Mouse (Mus musculus): ENCODE measurements around the gene Ctbp2. TPM values are rescaled to one million over a fixed set of nuclear protein-coding genes. Genes with fewer than 3 reads are reported as not detected.

Gene Ctbp2
- 80.3 and 87.4 TPM in 2 replicates for polyA plus RNA-seq (2015; fragmentation: Nextera tagmentation; extraction: Ambion mirVana)

GRCm38 (mm10) chr7:133123999-133124700 lies at the start of gene Ctbp2:
TSS of gene Ctbp2 (minus strand) at chr7:133124354.
- ATAC-seq (replicated peaks) = peak; percentile 71
- Histone ChIP-seq H3K36me3 (no peaks in the 10 kb centered on the region), H3K9ac (replicated peaks) (peak within 1 kb of the TSS; percentile 97), H3K9me3 (no peaks in the 10 kb centered on the region), H3K27ac (replicated peaks) (peak within 1 kb of the TSS; percentile 96), H3K4me2 (replicated peaks) (peak within 1 kb of the TSS; percentile 99), H3K4me3 (peak within 1 kb of the TSS; percentile 97), H3K27me3 (no peaks in the 10 kb centered on the region), H3K4me1 (peaks cover 32% of the 10 kb centered on the region)
- under 1% methylated on average over 58 of the region's 59 CpGs for WGBS

- Histone ChIP-seq H3K27ac (replicated peaks) (no peak overlapping the region), H3K4me1 (no peaks in the 10 kb centered on the region), H3K4me2 (replicated peaks) (no peak overlapping the region), H3K9ac (replicated peaks) (no peak overlapping the region), H3K4me3 (no peak overlapping the region), H3K27me3 (no peaks in the 10 kb centered on the region), H3K36me3 (no peaks in the 10 kb centered on the region), H3K9me3 (no peaks in the 10 kb centered on the region)
- 86% methylated on average over 4 of the region's 4 CpGs for WGBS
- no peak for ATAC-seq (replicated peaks)
Observed at GRCm38 (mm10) chr7:133171403-133172032, 47.4 kb upstream of the Ctbp2 start.

- no peak overlapping the region for H3K27ac ChIP-seq (replicated peaks)
- H3K9ac ChIP-seq (replicated peaks) = no peak overlapping the region
- H3K27me3 ChIP-seq = no peaks in the 10 kb centered on the region
- 80% methylated on average over 3 of the region's 3 CpGs for WGBS
- no peak overlapping the region for H3K4me2 ChIP-seq (replicated peaks)
- no peak for ATAC-seq (replicated peaks)
- H3K4me3 ChIP-seq = no peak overlapping the region
- no peaks in the 10 kb centered on the region for H3K9me3 ChIP-seq
- no peaks in the 10 kb centered on the region for H3K36me3 ChIP-seq
- peaks cover 5% of the 10 kb centered on the region; the same call in 1 of the 2 replicates for H3K4me1 ChIP-seq
Observed at GRCm38 (mm10) chr7:133168928-133169327, 44.8 kb upstream of the Ctbp2 start.

DNA sequence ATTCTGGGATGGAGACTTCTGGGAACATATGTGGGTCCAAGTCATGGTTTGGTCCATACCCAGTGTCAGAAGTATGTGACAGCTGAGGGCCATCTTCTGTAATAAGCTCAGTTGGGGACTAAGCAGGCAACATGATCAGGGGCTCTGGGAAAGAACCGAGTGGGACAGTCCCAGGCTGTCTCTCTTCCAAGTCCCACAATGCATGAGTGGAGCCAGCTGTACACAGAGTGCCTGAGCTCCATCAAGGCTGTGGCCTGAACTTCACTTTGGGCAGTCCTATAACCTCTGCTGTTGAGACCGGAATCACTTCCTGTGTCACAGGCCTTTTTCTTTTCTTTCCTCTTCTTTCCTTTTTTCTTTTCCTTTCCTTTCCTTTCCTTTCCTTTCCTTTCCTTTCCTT lies 43.7 kb upstream of the Ctbp2 start:
- Histone ChIP-seq H3K9me3 (no peaks in the 10 kb centered on the region), H3K9ac (replicated peaks) (no peak overlapping the region), H3K36me3 (no peaks in the 10 kb centered on the region), H3K4me3 (no peak overlapping the region), H3K27me3 (no peaks in the 10 kb centered on the region), H3K27ac (replicated peaks) (no peak overlapping the region), H3K4me1 (peaks cover 5% of the 10 kb centered on the region; the same call in 1 of the 2 replicates), H3K4me2 (replicated peaks) (no peak overlapping the region)
- ATAC-seq (replicated peaks) = no peak
- 96% methylated on average over 2 of the region's 2 CpGs for WGBS

DNA sequence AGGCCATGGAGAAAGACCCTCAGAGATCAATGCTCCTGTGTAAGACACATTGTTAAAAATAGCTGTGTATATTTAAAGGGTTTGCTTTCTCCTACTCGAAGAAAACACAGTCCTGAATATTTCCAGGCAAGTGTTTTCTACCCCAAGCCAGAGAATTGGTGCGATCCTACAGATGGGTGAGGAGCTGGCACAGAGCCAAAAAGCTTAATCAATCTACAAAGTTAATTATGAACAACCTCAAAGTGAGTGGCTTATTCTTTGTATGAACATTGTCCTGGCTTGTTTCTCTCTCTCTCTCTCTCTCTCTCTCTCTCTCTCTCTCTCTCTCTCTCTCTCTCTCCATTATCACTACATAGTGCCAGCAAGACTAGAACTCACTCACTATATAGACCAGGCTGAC lies 40.6 kb upstream of the Ctbp2 start:
- Histone ChIP-seq H3K9ac (replicated peaks) (no peak overlapping the region), H3K4me2 (replicated peaks) (no peak overlapping the region), H3K36me3 (no peaks in the 10 kb centered on the region), H3K27me3 (no peaks in the 10 kb centered on the region), H3K4me1 (peaks cover 5% of the 10 kb centered on the region; the same call in 1 of the 2 replicates), H3K27ac (replicated peaks) (no peak overlapping the region), H3K4me3 (no peak overlapping the region), H3K9me3 (no peaks in the 10 kb centered on the region)
- ATAC-seq (replicated peaks) = no peak
- 38% methylated on average over 2 of the region's 2 CpGs for WGBS

DNA sequence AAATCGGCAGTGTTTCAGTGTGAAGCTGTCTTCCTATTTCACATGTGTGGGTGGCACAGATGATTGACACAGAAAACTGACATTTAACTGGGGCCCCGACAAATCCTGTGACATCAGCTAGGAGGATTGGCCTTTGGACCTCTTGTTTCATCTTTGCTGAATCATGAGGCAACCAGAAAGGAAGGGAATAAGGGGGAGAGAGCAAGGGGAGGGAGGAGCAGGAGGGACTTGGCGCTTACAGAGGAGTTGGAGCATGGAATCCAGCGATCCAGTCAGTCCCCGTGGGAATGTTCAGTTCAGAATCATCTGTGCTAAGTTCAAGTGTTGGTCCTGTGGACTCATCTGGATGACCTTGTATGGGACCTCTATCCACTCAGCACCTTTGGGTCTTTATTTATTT lies 38.9 kb upstream of the Ctbp2 start:
- Histone ChIP-seq H3K4me2 (replicated peaks) (no peak overlapping the region), H3K4me3 (no peak overlapping the region), H3K36me3 (no peaks in the 10 kb centered on the region), H3K27ac (replicated peaks) (no peak overlapping the region), H3K4me1 (peaks cover 5% of the 10 kb centered on the region; the same call in 1 of the 2 replicates), H3K9ac (replicated peaks) (no peak overlapping the region), H3K9me3 (no peaks in the 10 kb centered on the region), H3K27me3 (no peaks in the 10 kb centered on the region)
- ATAC-seq (replicated peaks) = no peak
- 65% methylated on average over 5 of the region's 5 CpGs for WGBS

DNA sequence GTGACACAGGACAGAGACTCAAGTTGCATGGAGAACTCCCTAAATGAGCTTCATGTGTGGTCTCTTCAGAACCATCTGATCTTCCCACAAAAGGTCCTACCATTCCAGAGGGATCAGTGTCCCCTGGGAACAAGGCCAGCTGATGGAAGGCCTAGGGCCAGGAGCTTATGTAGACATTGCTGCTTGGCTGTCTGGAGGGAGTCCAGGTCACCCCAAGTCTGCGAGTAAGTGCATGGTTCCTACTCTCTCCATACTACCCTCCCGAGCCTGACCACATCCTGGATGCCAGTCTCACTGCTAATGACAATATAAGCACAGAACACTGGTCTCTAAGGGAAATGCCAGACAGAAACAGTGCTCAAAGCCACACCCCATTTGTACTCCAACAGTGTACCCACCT lies 38.0 kb upstream of the Ctbp2 start:
- Histone ChIP-seq H3K9me3 (no peaks in the 10 kb centered on the region), H3K27me3 (no peaks in the 10 kb centered on the region), H3K9ac (replicated peaks) (no peak overlapping the region), H3K4me1 (peaks cover 5% of the 10 kb centered on the region; the same call in 1 of the 2 replicates), H3K36me3 (no peaks in the 10 kb centered on the region), H3K4me3 (no peak overlapping the region), H3K4me2 (replicated peaks) (no peak overlapping the region), H3K27ac (replicated peaks) (no peak overlapping the region)
- 80% methylated on average over 2 of the region's 2 CpGs for WGBS
- ATAC-seq (replicated peaks) = no peak

DNA sequence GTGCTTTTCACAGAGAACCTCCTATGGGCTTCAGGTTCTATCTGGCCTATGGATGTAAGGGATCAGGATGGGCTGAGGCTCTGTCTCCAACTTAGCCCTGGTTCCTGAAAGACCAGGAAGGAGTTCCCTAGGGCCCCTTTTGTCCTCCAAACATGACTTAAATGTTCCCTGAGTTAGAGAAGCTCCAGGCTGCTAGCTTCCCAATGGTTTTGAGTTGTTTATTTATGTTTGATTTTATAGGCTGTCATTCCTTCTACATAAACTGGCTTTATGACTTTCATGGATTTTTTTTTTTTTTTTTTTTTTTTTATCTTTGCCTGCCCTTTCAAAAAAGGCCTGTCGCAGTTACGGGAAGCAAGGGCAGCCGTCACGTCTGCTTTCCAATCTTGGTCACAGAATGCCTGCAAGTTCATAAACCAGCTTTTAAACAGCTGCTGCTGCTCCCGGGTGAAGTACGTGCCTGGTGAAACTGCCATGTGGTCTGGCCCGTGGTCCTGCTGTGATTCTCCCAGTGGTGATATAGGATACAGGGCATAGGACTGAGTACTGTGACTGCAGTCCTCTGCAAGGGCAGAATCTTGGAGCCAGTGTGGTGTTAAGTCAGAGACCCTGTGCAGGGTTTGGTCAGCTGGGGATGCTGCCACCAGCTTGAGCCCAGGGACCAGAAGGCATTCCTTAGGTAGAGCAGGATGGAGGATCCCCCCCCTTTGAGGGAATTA lies 37.4 kb upstream of the Ctbp2 start:
- H3K27me3 ChIP-seq = no peaks in the 10 kb centered on the region
- no peaks in the 10 kb centered on the region for H3K36me3 ChIP-seq
- ATAC-seq (replicated peaks) = no peak
- 84% methylated on average over 7 of the region's 7 CpGs for WGBS
- H3K9me3 ChIP-seq = no peaks in the 10 kb centered on the region
- no peak overlapping the region for H3K4me3 ChIP-seq
- H3K4me1 ChIP-seq = peaks cover 5% of the 10 kb centered on the region; the same call in 1 of the 2 replicates
- H3K9ac ChIP-seq (replicated peaks) = no peak overlapping the region
- H3K4me2 ChIP-seq (replicated peaks) = no peak overlapping the region
- no peak overlapping the region for H3K27ac ChIP-seq (replicated peaks)

DNA sequence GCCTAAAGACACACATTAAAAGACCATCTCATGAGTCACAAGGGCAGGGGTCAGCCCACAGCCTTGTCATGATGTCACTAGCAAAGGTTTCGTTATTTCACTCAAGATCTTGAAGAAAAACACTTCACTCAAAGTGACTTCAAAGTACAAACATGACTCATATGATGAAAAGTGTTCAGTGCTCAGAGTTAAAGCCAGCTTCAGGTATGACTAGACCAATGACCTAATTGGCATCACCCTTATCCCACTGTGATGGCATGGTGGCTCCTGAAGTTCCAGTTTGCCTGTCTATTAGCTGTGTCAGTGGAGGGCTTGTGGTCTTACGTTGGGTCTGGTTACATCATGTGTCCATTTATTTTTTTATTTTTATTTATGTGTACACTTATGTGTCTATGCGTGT lies 35.4 kb upstream of the Ctbp2 start:
- H3K27me3 ChIP-seq = no peaks in the 10 kb centered on the region
- no peak overlapping the region for H3K9ac ChIP-seq (replicated peaks)
- no peak overlapping the region for H3K4me2 ChIP-seq (replicated peaks)
- 96% methylated on average over 3 of the region's 3 CpGs for WGBS
- H3K9me3 ChIP-seq = no peaks in the 10 kb centered on the region
- H3K27ac ChIP-seq (replicated peaks) = no peak overlapping the region
- no peaks in the 10 kb centered on the region for H3K36me3 ChIP-seq
- ATAC-seq (replicated peaks) = no peak
- H3K4me3 ChIP-seq = no peak overlapping the region
- H3K4me1 ChIP-seq = peaks cover 2% of the 10 kb centered on the region; the same call in 1 of the 2 replicates

DNA sequence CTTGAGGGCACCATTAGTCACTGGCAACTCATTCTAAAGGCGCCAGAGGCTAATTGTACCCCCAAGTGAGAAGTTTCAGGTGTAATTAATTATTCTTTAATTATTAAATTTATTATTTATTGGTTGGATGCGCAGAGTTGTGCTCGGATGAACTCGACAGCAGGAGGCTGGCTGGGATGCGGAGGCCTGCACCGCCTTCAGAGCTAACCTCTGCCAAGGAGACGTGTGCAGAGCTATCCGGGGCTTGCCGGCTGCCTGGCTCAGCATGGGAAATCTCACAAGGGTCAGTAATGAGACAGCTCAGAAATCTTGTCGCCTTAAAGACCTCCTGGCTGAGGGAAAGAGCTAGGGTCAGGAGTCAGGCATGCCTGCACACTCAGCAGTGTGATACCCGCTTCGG lies 31.5 kb upstream of the Ctbp2 start:
- 74% methylated on average over 12 of the region's 12 CpGs for WGBS
- H3K9me3 ChIP-seq = no peaks in the 10 kb centered on the region
- H3K27ac ChIP-seq (replicated peaks) = no peak overlapping the region
- ATAC-seq (replicated peaks) = no peak
- H3K27me3 ChIP-seq = no peaks in the 10 kb centered on the region
- no peak overlapping the region for H3K4me2 ChIP-seq (replicated peaks)
- H3K4me1 ChIP-seq = no peaks in the 10 kb centered on the region
- H3K36me3 ChIP-seq = no peaks in the 10 kb centered on the region
- H3K9ac ChIP-seq (replicated peaks) = no peak overlapping the region
- no peak overlapping the region for H3K4me3 ChIP-seq

DNA sequence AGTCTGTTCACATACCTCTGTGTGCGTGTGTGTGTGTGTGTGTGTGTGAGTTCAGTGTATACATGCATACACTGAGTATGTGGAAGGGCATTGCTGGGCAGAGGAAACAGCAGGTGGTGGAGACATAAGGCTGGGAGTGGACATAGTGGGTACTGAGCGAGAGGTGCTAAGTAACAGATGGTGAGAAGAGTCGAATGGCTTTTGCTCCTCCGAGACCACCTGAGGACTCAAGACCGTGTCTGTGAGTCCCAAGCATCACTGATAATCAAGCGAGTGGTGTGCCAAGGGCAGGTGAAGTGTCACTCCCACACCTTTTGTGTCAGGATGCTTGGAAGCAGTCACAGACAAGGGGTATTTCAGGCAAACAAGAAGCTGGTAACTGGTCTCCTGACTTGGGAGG lies 30.7 kb upstream of the Ctbp2 start:
- no peak overlapping the region for H3K9ac ChIP-seq (replicated peaks)
- H3K27me3 ChIP-seq = no peaks in the 10 kb centered on the region
- no peaks in the 10 kb centered on the region for H3K36me3 ChIP-seq
- H3K4me2 ChIP-seq (replicated peaks) = no peak overlapping the region
- H3K4me1 ChIP-seq = no peaks in the 10 kb centered on the region
- no peak overlapping the region for H3K27ac ChIP-seq (replicated peaks)
- H3K4me3 ChIP-seq = no peak overlapping the region
- no peaks in the 10 kb centered on the region for H3K9me3 ChIP-seq
- WGBS = 74% methylated on average over 6 of the region's 6 CpGs
- ATAC-seq (replicated peaks) = no peak

DNA sequence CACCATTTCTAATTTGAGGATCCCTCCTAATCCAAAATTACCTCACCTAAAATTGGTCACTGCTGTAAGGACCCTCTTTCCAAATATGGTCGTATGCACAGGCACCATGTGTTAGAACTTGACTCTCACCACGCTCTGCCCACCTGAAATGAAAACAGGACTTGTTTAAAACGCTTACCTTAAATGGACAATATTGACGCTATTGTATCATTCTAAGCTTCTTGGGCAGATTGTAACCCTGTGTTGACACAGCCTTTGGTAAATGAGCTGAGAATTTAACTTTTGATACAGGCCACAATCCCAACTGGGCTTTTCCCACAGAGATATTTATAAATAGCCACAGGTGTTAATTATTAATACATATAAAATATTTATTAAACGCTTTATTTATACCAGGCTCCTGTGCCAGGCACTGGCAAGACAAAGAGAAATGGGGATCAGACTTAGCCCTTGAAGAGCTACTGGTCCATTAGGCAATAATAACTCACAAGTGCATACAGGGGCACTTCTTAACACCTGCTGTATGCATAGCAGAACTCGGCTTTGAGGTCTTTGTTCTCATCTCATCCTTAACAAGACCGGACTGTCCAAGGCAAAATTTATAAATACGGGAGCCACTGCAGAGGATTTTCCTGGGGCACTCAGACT lies 15.7 kb upstream of the Ctbp2 start:
- 78% methylated on average over 8 of the region's 8 CpGs for WGBS
- H3K4me2 ChIP-seq (replicated peaks) = no peak overlapping the region
- H3K36me3 ChIP-seq = no peaks in the 10 kb centered on the region
- H3K4me3 ChIP-seq = no peak overlapping the region
- no peak for ATAC-seq (replicated peaks)
- no peak overlapping the region for H3K27ac ChIP-seq (replicated peaks)
- no peaks in the 10 kb centered on the region for H3K4me1 ChIP-seq
- H3K27me3 ChIP-seq = no peaks in the 10 kb centered on the region
- no peaks in the 10 kb centered on the region for H3K9me3 ChIP-seq
- H3K9ac ChIP-seq (replicated peaks) = no peak overlapping the region

Data from forebrain, embryonic 15.5 days (tissue).